Mouse (Mus musculus): Measurements from ENCODE around the gene Sox12.

Gene Sox12

GRCm38 (mm10) chr2:152376345-152376741 is 21.5 kb downstream of the Sox12 start, which contains the start of gene Nrsn2:
Gene Nrsn2 (minus strand): TSS chr2:152376638.
- no peak for TF ChIP-seq GATA4 (IDR thresholded peaks at IDR 0.05; ENCODE audit: insufficient replicate concordance, low read length)

DNA sequence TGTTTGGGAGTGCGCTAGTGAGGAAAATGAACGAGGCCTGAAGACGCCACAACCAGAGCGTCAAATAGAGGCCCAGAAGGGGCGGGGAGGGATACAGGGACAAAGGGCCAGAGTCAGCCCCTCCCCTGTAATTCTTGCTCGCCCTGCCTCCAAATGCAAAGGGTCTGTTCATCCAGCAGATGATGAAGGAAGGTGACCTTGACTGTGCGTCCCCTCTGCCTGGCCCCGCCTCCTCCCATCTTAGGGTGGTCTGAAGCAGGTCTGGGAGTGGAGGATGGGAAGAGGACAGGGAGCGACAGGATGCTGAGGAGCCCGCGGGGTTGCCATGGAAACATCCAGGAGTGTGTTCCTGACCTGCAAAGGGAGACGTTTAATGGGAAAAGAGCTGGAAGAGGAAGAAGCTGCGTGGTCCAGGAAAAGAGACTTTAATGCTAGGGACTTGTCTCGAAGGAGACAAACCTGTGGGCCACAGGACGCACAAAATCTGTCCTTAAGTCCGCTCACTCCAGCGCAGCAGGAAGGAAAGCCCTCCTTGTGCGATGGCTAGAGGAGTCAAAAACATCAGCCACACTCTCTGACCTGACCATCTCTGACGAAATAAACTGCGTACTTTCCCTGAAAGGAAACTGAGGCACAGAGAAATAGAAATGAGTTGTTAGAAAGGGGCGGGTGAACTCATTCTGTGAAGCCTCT is 22.1 kb downstream of the Sox12 start:
- TF ChIP-seq GATA4 (IDR thresholded peaks at IDR 0.05; ENCODE audit: insufficient replicate concordance, low read length): no peak

DNA sequence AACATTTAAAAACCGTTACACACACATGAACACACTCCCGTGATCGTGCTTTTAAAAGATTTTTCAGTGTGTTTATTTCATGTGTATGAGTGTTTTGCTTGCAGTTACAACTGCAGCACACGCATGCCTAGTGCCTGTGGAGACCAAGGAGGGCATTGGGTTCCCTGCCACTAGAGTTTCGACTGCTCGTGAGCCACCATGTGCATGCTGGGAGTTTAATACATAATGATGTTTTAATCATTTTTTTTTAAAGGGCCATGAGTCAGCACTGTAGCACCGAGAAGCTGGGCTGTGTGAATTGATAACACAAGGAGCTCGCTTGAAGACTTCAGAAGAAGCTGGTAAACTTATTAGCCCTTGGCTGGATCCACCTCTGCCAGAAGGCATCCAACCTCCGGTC is 24.3 kb downstream of the Sox12 start:
- no peak for TF ChIP-seq GATA4 (IDR thresholded peaks at IDR 0.05; ENCODE audit: insufficient replicate concordance, low read length)

DNA sequence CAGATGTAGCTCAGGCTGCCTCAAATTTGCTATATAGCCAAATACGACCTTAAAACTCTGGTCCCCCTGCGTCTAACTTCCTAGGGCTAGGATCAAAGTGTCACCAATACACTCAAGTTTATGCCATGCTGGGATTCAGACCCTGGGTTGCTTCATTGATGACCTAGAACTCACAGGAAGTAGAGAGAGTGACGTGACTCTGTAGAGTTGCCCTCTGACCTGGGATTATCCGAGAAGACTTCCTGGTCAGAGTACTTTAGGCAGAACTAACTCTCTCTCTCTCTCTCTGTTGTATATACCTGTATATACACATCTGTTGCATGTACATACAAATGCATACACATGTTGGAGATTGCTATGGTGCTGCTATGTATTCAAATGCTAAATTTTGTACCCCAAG is 25.2 kb downstream of the Sox12 start:
- TF ChIP-seq GATA4 (IDR thresholded peaks at IDR 0.05; ENCODE audit: insufficient replicate concordance, low read length): no peak

- no peak for TF ChIP-seq GATA4 (IDR thresholded peaks at IDR 0.05; ENCODE audit: insufficient replicate concordance, low read length)
Measured at GRCm38 (mm10) chr2:152372104-152372503, 25.8 kb downstream of the Sox12 start.

DNA sequence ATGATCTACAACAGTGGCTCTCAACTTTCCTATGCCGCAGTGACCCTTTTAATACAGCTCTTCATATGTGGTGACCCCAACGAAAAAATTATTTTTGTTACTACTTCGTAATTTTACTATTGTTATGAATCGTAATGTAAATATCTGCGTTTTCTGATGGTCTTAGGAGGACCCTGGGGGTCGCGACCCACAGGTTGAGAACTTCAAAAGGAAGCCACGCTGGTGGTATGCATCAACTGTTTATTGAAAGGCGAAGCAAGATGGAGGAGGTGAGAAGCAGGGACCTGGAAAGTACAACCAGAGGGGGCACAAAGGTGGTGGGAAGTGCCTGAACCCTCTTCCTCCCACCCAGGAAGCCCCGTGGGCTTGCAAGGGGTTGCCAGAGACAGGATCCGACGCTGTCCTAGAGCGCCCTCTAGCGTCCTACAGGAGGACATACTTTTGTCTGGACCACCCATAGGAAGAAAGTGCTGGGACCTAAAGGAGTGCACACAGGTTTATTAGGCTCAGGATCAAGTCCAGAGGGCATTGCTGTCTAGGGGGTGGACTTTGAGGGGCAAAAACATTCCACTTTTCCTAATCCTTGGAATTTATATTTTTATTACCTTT is 29.2 kb downstream of the Sox12 start:
- TF ChIP-seq GATA4 (IDR thresholded peaks at IDR 0.05; ENCODE audit: insufficient replicate concordance, low read length): no peak

GRCm38 (mm10) chr2:152367917-152368316 is 29.9 kb downstream of the Sox12 start:
- no peak for TF ChIP-seq GATA4 (IDR thresholded peaks at IDR 0.05; ENCODE audit: insufficient replicate concordance, low read length)

- peak; percentile 17; the same call in 1 of the 2 replicates for TF ChIP-seq GATA4 (IDR thresholded peaks at IDR 0.05; ENCODE audit: insufficient replicate concordance, low read length)
Measured at GRCm38 (mm10) chr2:152363245-152364147, 34.4 kb downstream of the Sox12 start.

GRCm38 (mm10) chr2:152361193-152361592 is 36.7 kb downstream of the Sox12 start:
- TF ChIP-seq GATA4 (IDR thresholded peaks at IDR 0.05; ENCODE audit: insufficient replicate concordance, low read length): no peak

DNA sequence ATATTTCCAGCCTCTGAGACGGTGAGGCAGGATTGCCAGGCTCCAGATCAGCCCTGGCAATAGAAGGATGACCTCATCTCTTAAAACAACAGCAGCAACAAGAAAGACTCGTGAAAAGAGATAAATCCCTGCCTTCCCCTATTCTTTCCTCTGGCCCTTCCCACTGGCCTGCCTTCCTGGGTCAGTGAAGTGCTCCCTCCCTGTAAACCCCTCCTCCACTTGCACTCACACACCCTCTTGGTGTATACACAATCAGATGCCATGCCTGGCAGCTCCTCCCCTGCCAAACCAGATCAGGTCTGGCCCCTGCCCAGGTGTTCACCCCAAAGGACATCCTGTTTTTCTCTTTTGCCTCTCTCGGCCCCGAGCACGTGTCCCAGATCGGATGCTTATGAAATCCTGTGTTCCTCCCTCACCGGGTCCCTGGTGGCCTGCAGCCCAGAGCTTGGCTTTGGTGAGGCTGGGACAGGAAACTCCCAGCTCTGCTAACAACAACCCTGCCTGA is 37.5 kb downstream of the Sox12 start:
- TF ChIP-seq GATA4 (IDR thresholded peaks at IDR 0.05; ENCODE audit: insufficient replicate concordance, low read length): peak; percentile 45

DNA sequence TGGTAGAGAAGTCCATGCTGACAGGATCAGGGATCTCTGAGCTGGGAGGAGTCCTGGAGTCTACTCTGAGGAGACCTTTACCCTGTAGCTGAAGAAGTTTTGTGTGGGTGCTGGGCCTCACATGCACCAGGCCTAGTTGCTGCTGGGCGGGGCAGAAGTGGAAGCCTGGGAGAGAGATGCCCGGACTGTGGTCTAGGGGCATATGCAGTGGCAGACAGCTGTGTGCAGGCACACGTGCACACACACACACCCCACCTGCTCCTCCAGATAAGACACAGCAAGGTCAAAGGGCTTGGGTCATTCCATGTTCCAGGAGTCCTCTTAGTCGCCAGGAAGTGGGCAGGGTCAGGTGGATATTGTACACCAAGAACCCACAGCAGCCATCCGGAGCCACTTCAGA is 38.2 kb downstream of the Sox12 start:
- peak; percentile 81; the same call in 1 of the 2 replicates for TF ChIP-seq GATA4 (IDR thresholded peaks at IDR 0.05; ENCODE audit: insufficient replicate concordance, low read length)

DNA sequence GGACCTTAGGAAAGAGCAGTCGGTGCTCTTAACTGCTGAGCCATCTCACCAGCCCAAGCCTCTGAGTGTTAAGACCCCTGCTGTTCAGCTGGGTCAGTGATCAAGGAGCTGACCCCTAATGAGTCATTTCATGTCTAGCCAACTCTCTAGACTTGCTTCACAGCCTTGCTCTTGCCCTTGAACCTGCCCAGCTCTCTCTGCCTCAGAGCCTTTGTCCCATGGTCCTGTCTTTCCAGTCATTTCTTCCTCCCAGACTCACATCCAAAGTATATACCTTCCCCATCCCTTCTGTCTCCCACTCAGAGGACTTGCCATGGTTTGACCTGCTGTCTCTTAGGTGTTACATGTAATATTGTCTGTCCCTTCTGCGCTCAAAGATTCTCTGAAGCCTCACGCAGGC is 40.6 kb downstream of the Sox12 start:
- TF ChIP-seq GATA4 (IDR thresholded peaks at IDR 0.05; ENCODE audit: insufficient replicate concordance, low read length): no peak

- TF ChIP-seq GATA4 (IDR thresholded peaks at IDR 0.05; ENCODE audit: insufficient replicate concordance, low read length): no peak
Measured at GRCm38 (mm10) chr2:152349842-152350540, 47.9 kb downstream of the Sox12 start.

DNA sequence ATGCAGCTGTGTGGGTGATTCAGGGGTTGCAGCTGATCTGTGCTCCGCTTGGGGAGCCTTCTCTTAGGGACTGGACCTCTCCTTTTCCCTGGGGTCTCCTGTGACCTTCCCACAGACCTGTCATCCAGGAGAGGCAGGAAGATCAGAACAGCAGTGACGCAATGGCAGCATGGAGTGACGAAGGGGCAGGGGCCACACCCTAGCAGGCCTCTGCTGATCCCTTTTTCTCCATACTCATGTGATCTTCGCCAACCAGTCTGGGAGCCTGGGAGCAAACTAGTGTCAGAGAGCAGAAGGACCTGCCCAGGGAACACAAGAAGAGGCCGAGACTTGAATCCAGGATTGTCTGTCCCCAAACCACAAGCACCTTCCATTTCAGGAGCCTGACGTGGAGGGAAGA is 48.7 kb downstream of the Sox12 start:
- no peak for TF ChIP-seq GATA4 (IDR thresholded peaks at IDR 0.05; ENCODE audit: insufficient replicate concordance, low read length)

DNA sequence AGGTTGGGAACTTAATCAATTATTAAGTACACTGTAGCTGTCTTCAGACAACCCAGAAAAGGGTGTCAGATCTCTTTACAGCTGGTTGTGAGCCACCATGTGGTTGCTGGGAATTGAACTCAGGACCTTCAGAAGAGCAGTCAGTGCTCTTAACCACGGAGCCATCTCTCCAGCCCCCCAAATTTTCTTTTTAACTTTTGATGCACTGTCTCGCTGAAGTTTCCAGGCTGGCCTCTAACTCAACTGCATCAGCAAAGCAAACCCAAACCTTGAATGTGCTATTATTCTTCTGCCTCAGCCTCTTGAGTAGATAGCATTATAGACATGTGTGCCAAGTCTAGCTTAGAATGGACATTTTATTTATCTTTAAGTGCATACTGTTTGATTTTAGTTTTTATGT is 50.1 kb downstream of the Sox12 start:
- no peak for TF ChIP-seq GATA4 (IDR thresholded peaks at IDR 0.05; ENCODE audit: insufficient replicate concordance, low read length)
